Mouse (Mus musculus): ENCODE measurements at regions not wholly inside any gene's neighbourhood (a gene's known extent, or its start where the extent isn't known, plus 50 kb on each side); places are given as distances from the start of the nearest gene placed in this dataset.

DNA sequence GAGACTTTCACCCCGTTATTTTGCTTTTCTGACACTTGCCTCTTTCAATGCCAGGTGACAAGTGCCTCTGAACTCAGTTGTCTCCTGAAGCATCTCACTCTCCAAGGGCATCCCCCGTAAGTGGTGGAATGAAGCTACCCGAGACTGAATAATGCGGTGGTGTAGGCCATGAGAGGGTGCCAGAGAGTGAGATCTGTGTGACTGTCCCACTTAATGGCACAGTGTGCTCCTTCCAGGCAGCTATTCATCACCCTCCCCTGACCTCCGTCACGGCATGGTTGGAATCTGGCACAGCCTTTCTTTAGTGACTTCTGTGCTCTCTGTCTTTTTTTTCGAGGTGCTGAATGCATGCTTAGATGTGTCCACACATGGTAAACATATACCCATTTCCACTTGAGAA lies 102.3 kb upstream of the Hnrnpa3 start:
- TF ChIP-seq CTCF (IDR thresholded peaks at IDR 0.05; ENCODE audit: extremely low read depth, insufficient read length, insufficient replicate concordance, low read depth, low read length) (no peak), POLR2A (IDR thresholded peaks at IDR 0.05; ENCODE audit: low read depth, low read length) (no peak)

Data from small intestine, adult 2 months (tissue).